Mouse (Mus musculus): ENCODE measurements around the gene Akr1c6.
"Not testable (repeated sequence)": the region's sequence is repeated elsewhere in the genome, so short reads cannot be mapped to it uniquely, and the experiment has no call there.

Akr1c6 gene

DNA sequence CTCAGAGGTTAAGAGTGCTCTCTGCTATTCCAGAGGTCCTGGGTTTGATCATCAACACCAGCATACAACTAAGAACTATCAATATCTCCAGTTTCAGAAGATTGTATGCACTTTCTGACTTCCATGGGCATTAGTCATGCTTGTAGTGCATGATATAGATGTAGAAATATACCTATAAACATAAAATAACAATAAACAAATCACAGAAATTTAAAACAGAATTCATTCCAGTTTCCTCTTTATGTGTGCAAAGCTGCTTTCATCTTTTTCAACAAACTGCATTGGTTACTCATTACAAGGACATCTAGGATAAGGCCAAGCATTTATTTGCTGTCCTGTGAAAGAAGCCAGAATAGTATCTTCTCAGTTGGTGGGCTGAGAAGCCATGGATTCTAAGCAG lies at the start of gene Akr1c6:
Akr1c6 (plus strand) TSS at position 301 of the 400 bp plus-strand sequence.
- DNase-seq: no peak

DNA sequence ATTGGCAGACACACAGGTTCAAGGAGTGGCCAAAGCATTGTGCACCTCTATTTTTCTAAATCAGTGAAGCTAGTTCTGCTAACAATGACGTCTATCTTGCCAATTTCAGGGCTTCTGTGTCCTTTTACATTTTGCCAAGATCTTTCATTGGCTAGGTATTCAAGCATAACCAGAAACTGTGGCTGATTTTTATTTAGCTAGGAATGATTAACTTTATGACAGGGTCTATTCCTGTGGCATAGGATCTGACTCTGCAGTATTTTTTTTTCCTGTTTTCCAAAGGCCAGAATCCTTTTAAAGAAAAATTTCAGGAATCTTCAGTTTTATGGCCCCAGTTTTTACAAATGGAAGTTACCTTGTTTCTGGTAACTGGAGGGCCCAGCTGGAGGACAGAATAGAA lies 49.2 kb upstream of the Akr1c6 start:
- DNase-seq: no peak

DNA sequence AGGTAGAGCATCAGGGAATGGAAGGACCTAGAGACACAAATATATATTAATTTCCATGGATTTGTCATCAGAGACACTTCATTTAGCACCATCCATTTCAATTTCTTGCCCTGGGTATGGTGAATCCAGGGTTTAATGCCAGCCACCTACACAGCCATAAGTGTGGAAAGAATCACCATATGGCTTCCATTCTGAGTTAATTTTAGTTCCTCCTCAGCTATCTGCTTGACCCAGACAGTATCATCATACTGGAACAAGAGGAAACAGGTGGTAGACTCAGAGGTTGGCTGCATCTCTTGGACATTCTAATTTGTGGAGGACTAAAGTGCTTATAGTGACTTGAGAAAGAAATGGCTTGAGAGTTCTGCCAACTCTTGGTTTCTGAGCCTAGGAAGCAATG lies 48.6 kb upstream of the Akr1c6 start:
- no peak for DNase-seq

DNA sequence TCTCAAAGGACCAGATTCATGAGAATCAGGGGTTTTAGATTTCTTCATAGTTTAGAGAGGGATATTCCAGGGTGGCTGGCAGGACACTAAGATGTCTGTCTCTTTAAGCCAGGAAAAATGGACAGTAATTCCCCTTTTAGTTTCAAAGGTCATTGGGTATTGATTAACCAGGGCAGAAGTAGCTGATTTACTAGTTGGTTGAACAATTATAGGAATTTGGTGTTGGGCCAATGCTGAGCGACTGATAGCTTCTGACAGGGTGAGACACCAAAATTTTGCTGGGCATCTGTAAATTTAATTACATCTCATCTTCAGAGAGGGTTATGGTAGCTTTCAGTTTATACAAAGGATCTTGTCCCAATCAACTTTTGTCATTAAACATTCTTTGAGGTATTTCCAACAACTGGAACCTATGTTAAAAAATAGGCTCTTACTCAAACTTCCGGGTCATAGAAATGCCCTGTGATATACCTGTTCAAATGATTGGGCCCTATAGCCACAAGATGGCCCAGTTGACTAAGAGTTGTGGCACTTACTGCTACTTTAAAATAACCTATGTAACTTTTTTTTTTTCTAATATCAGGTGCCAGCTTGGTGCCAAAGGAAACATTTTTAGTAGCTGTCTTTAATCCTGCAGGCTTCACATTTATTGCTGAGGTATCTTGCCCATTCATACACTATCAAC lies 45.2 kb upstream of the Akr1c6 start:
- DNase-seq: no peak

DNA sequence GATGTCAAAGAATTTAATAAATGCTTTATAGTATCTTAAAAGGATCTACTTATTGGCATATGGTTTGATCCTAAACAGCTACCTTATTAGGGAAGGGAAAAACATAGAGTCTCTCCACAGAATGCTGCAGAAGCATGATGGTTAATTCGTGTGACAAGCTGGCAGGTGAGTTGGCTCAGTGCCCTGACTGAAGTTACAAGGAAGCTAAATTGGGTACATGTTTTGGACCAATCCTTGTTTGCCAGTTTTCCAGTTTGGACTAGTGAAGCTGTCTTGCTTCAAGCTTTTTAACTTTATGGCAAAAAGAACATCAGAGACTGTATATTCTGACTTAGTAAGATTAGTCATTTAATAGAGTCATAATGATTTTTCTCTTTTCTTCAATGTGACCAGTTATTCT lies 33.7 kb upstream of the Akr1c6 start:
- not testable (repeated sequence) for DNase-seq

DNA sequence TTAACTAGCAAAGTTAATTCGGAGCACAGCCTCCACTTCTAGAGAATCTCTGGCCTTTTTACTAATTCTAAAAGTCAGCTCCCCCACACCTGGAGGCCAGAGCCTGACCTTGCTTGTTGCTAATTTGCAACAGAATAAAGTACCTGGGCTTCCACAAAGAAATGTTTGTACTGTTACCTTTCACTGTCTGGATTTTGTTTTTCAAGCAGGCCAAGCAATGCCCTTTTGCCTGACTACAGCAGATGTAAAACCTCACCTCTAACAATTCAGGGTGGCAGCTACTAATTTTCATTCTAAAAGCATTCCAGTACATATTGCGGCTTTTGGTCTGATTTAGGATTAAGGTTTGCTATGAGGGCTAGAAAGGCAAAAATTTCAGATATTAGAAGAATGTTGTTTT lies 33.3 kb upstream of the Akr1c6 start:
- no peak for DNase-seq

DNA sequence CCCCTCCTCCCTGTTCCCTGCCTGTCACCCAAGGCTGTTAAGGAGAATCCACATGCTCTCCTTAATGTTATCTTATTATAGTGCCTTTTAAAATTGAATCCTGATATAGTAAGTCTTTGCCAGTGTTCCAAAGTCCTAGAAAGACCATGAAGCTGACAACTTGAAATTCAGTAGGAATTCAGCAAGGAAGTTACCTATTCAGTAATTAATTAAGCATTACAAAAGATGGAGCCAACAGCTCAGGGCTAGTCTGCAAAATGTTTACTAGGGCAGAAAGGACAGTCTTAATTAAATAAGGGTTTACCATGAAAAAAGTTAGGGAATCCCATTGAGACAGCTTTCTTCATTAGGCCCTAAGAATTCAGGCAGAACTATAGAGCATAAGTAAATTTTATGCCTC lies 31.9 kb upstream of the Akr1c6 start:
- no peak for DNase-seq

DNA sequence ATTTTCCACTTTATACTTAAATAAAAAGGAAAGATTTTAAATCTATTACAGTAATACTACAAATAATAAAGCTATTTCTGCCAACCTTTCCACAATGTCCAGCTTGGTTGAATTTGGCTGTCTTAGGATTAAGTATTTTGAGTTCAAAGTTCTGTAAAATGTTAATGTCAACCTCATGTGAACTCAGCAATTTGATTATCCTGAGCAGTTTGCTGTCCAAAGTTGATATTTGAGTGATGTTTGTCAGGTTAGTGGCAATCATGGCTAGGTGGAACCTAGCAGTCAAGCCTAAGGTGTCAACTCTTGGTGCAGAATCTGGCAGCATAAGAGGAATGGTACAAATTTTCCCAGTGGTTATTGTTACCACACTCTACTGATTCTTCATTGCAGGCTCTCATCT lies 29.4 kb upstream of the Akr1c6 start:
- no peak for DNase-seq

DNA sequence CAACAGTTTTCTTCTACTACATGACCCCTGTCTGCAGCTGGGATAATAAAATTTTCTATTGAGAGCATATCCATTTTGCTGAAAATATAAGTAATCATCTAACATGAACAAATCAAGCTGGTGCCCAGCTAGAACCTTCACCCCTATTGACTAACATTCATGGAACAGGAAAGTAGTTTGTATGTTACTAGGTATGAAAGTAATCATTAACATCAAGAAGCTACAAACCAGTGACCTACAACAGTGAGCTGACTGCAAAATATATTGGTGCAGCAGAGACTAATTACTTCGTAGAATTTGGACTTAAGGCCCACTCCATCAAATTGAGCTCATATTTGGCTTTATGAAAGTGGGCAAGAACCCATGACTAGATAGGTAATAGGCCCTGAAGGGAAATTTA lies 27.3 kb upstream of the Akr1c6 start:
- no peak for DNase-seq

DNA sequence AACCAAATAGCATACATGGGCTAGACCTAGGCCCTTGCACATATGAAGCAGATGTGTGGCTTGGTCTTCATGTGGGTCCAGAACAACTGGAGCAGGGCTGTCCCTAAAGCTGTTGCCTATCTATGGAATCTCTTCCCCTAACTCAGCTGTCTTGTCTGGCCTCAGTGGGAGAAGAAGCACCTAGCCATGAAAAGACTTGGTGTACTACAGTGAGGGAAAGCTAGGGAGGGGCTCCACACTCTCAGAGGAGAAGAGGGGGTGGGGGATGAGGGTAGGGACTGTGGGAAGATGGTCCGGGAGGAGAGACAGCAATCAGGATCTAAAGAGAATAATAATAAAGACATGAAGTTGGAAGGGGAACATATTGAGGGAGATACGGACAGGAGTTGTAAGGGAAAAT lies 5.5 kb upstream of the Akr1c6 start:
- DNase-seq: no peak

DNA sequence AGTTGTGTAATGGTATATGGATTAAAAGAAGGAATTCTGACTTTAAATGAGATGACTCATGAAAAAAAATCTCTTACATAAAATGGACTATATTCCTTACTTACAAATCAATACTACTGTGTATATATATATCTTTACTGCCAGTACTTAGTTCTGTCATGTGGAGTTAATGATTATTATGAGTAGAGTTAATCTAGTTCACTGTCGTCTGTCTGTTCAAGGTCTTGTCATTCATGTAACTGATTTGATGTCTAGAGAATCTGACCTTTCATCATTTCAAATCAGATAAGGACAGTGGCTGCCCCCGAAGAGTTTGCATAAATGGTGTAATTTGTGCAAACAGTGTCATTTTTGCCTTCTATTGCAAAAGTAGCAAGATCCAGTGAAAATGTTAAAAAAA lies 5.1 kb upstream of the Akr1c6 start:
- no peak for DNase-seq

DNA sequence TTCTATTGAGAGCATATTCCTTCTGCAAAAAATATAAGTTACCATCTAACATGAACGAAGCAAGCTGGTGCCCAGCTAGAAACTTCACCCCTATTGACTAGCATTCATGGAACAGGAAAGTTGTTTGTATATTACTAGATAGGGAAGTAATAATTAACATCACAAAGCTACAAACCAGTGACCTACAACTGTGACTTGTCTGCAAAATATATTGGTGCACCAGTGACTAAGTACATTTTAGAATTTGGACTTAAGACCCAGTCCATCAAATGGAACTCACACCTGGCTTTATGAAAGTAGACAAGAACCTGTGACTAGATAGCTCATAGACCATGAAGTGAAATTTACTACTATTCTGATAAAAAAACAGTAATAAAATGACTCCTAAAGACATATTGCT lies 3.0 kb upstream of the Akr1c6 start:
- no peak for DNase-seq

DNA sequence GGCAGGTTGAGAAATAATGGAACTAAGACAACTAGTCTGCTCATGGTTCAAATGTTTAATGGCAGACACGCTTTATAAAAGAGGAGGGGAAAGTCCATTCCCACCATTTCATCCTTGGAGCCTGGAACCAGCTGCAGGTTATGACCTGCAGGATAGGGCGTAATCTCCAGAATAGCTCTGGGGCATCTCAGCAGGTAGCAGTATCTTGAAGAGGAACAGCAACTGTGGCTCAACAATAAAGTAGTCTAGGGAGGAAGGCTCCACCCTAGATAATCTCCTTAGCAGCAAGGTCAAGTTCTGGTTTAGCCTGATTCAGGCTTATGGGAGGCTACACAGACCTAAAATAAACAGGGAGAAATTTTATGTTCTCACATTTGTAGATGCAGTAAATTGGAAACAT lies 31.5 kb downstream of the Akr1c6 start:
- no peak for DNase-seq

DNA sequence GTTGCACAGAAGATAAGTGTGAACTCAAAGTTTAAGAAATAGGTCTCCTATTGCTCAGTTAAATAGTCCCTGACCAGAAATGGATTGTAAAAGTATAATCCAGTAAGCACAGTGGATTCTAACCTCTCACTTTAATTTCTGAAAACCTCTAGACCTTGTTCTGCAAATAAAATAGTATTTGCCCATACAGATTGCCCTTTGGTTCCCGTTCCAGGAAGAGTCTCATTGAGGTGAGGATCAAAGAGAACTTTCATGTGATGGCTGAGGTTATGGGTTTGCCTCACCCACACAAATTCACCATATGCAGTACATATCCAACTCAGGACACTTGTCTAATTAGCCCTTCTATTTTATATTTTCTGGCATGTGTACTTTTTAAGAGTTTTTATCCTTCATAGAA lies 33.8 kb downstream of the Akr1c6 start:
- no peak for DNase-seq

Data from cerebellum, adult 8-10 months (tissue).